Mouse (Mus musculus): ENCODE data around the gene Klhl29.

Gene Klhl29

GRCm38 (mm10) chr12:5029035-5029434, 346.4 kb downstream of the Klhl29 start:
- DNase-seq (ENCODE audit: low spot score) = no peak

All from testis, postnatal 14 days (tissue).